Mouse (Mus musculus) lung, postnatal 0 days (tissue): ENCODE measurements around the gene Gpr142.

ENCODE experiments used
- CTCF ChIP-seq: IDR thresholded peaks from 2 replicates; pipeline ENCODE4 v1.5.1; 2016; ENCODE audit warnings: antibody characterized with exemption, mild to moderate bottlenecking
- EP300 ChIP-seq: IDR thresholded peaks from 2 replicates; pipeline ENCODE4 v1.6.1; 2016; ENCODE audit warnings: antibody characterized with exemption, mild to moderate bottlenecking, control low read depth

GRCm38 (mm10) chr11:114764820-114765818 lies 33.6 kb upstream of the Gpr142 start, which contains the start of gene Kif19a:
- no peak for TF ChIP-seq CTCF
- TF ChIP-seq EP300, result no peak
